Mouse (Mus musculus) heart, adult 2 months (tissue): Measurements from ENCODE around the gene Cdk14. TPM values are rescaled to one million over a fixed set of nuclear protein-coding genes. Genes with fewer than 3 reads are reported as not detected.

Source experiments
- DNase-seq, 2 experiments: peaks; one replicate each; pipeline ENCODE4 v3.0.0; 2021
- H3K27ac ChIP-seq: fragments of 200-600 bp; 2 replicates; pipeline ENCODE4 v1.8.1; 2022
- H3K27me3 ChIP-seq: fragments of 200-500 bp; 2 replicates; pipeline ENCODE4 v1.6.1; 2012; ENCODE audit warnings: mild to moderate bottlenecking, low read length, inconsistent platforms, mixed read lengths; ENCODE audit not compliant: control insufficient read depth, insufficient read depth
- H3K36me3 ChIP-seq: fragments of 200-500 bp; 2 replicates; pipeline ENCODE4 v1.6.1; 2012; ENCODE audit warnings: low read length, inconsistent platforms; ENCODE audit not compliant: control insufficient read depth, insufficient read depth
- H3K4me1 ChIP-seq: fragments of 200-500 bp; 2 replicates; pipeline ENCODE4 v1.6.1; 2011; ENCODE audit warnings: low read length; ENCODE audit not compliant: control insufficient read depth, insufficient read depth
- H3K4me3 ChIP-seq: fragments of 200-600 bp; 2 replicates; pipeline ENCODE4 v1.8.1; 2022
- H3K79me2 ChIP-seq: fragments of 200-500 bp; replicated peaks from 2 replicates; pipeline ENCODE4 v1.6.1; 2012; ENCODE audit warnings: mild to moderate bottlenecking, inconsistent platforms, low read length, moderate library complexity, mixed read lengths; ENCODE audit not compliant: control insufficient read depth, insufficient read depth
- H3K9ac ChIP-seq: fragments of 200-500 bp; 2 replicates; pipeline ENCODE4 v1.6.1; 2012; ENCODE audit warnings: low read depth, mild to moderate bottlenecking, control low read depth, inconsistent platforms, low read length, mixed read lengths
- CTCF ChIP-seq: fragments of 200-600 bp; IDR thresholded peaks from 2 replicates; pipeline ENCODE4 v1.8.1; 2022; ENCODE audit warnings: antibody characterized with exemption, mild to moderate bottlenecking, moderate library complexity
- EP300 ChIP-seq: fragments of 200-500 bp; IDR thresholded peaks from 2 replicates; pipeline ENCODE4 v1.6.1; 2011; ENCODE audit warnings: low read depth, low read length, control low read depth; ENCODE audit not compliant: insufficient read depth
- POLR2A ChIP-seq: fragments of 200-500 bp; IDR thresholded peaks from 2 replicates; pipeline ENCODE4 v1.6.1; 2011; ENCODE audit warnings: mild to moderate bottlenecking, low read depth, low read length, control low read depth; ENCODE audit not compliant: insufficient read depth
- WGBS: fragments of 180-500 bp; shearing (Covaris S2); methylation state at CpG from one replicate; pipeline ENCODE4 v1.1.7; 2018; 5-methylcytosine and 5-hydroxymethylcytosine counted together
- intact Hi-C: fragments of 180-260 bp; cut with DNase I; formaldehyde crosslinking; loops from one replicate; pipeline ENCODE4 v1.15.1; 2025
- polyA plus RNA-seq: library from polyadenylated mRNA; depleted of rRNA; stranded (reverse); fragments of >200 nt; gene quantifications from 2 replicates; pipeline ENCODE4 v1.2.3, GENCODE M21; 2012
- total RNA-seq, 2 experiments: library from RNA; stranded (reverse); gene quantifications; 2 replicates each; pipeline ENCODE4 v1.2.3; 2021

The Cdk14 gene
- total and polyA plus RNA-seq, 3 experiments, result 2.7 to 8.1 (median 7.6) TPM

GRCm38 (mm10) chr5:5313195-5313760 lies 106.8 kb downstream of the Cdk14 start:
- no peak for TF ChIP-seq POLR2A
- TF ChIP-seq CTCF, result no peak
- no peak for TF ChIP-seq EP300
- intact Hi-C loops, result no loop called here
- DNase-seq, result no peak
- H3K9ac ChIP-seq, result no peak overlapping the region
- H3K79me2 ChIP-seq, result no peaks in the 10 kb centered on the region; the same call in 1 of the 2 replicates
- H3K36me3 ChIP-seq, result no peaks in the 10 kb centered on the region
- no peaks in the 10 kb centered on the region for H3K27me3 ChIP-seq
- 52% methylated on average over 9 of the region's 9 CpGs for WGBS
- no peak overlapping the region for H3K27ac ChIP-seq
- H3K4me3 ChIP-seq, result no peak overlapping the region
- no peaks in the 10 kb centered on the region; the same call in 1 of the 2 replicates for H3K4me1 ChIP-seq

DNA sequence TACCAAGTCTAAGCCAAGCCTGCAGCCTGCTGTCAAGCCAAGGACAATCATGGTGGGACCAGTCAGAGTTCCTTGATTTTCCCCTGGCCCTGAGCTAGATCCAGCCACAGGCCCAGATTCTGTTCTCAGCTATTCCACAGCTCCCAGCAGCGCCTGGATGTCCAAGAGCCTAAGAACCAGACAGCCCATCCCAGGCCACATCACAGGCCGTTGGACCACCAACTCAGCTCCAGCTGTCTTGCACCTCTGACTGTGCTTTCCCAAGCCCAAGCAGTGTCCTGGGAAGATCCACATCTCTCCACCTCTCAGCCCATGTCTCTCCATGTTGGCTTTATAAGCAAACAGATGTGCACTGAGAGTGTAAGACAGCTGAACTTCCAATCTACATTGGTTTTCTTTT lies 114.8 kb downstream of the Cdk14 start:
- 94% methylated on average over 2 of the region's 2 CpGs for WGBS
- H3K9ac ChIP-seq, result no peak overlapping the region
- DNase-seq, result no peak
- no peak for TF ChIP-seq EP300
- no peak for TF ChIP-seq CTCF
- TF ChIP-seq POLR2A, result no peak
- no peak overlapping the region for H3K27ac ChIP-seq
- H3K79me2 ChIP-seq, result no peaks in the 10 kb centered on the region
- no peaks in the 10 kb centered on the region for H3K36me3 ChIP-seq
- H3K4me1 ChIP-seq, result no peaks in the 10 kb centered on the region
- intact Hi-C loops, result no loop called here
- H3K27me3 ChIP-seq, result no peaks in the 10 kb centered on the region
- H3K4me3 ChIP-seq, result no peak overlapping the region

DNA sequence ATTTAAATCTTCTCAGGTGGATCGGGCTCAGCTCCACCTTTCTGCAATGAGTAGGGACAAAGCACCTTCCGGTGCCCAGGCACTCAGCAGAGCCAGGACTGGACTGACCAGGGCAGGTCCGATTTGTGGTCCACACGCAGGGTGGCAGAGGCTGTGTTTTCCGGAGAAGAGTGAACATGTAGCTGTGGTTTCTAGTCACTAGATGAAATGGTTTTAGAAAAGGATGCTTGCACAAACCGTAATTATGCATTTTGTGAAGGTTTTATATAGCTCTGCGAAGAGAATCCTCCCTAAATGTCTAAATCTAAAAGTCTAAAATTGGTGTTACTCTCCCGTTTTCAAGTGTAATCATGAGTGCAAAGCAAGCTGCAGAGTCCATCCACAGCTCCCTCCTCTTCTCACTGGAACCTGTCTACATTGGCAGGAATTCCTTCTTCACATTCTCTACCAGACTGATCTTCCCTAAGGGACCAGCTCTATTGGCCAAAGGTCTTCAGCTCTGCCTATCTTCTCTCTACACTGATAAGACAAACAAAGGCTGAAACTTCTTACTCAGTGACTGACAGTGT lies 116.9 kb downstream of the Cdk14 start:
- H3K4me1 ChIP-seq, result no peaks in the 10 kb centered on the region
- H3K79me2 ChIP-seq, result no peaks in the 10 kb centered on the region
- no peak for DNase-seq
- H3K27ac ChIP-seq, result no peak overlapping the region
- no peaks in the 10 kb centered on the region for H3K36me3 ChIP-seq
- no peak overlapping the region for H3K4me3 ChIP-seq
- intact Hi-C loops, result no loop called here
- H3K27me3 ChIP-seq, result no peaks in the 10 kb centered on the region
- TF ChIP-seq POLR2A (no peak), EP300 (no peak), CTCF (no peak)
- 89% methylated on average over 8 of the region's 8 CpGs for WGBS
- H3K9ac ChIP-seq, result no peak overlapping the region

DNA sequence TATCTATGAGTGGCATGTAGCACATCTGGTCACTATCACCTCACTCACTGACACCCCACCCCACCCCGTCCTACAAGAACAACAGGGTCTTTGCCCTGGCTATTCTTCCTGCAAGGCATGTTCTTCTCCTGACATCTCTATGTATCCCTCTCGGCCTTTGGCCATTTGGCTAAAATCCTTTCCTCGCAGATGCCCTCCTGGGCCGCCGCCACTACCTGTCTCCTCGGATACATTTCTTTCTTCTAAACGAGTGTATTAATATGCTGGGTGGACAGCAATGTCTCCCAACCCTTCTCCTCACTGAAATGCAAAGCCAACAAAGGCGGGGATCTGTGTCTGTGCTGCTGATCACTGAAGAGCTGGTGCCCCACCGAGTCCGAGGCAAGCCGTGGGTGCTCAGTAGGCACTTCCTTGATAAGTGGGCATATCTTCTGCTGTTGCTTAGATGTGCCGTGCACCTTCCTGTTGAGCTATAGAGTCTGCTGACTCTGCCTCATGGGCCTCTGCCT lies 118.5 kb downstream of the Cdk14 start:
- H3K27me3 ChIP-seq, result no peaks in the 10 kb centered on the region
- no peaks in the 10 kb centered on the region for H3K79me2 ChIP-seq
- 70% methylated on average over 12 of the region's 12 CpGs for WGBS
- H3K36me3 ChIP-seq, result no peaks in the 10 kb centered on the region
- H3K9ac ChIP-seq, result no peak overlapping the region
- TF ChIP-seq EP300 (no peak), POLR2A (no peak)
- H3K4me3 ChIP-seq, result no peak overlapping the region
- no peak for DNase-seq
- intact Hi-C loops, result no loop called here
- no peak overlapping the region for H3K27ac ChIP-seq
- H3K4me1 ChIP-seq, result no peaks in the 10 kb centered on the region

DNA sequence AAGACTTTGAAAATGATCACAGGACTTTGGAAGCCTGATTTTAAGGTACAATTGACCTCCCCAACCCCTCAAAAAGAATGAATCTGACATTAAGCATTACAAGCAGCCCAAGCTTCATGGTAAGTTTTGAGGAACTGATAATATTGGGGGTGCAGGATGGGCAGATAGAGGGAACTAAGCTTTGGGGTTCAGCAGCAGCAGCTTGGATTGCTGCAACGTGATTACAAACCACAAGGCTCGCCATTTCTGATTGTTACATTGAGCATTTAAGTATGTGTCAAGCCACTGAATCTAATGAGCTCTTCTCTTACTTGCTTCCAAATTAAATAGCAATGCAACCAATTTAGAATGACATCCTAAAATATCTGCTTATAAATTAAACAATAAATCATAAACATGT lies 119.1 kb downstream of the Cdk14 start:
- H3K4me1 ChIP-seq, result no peaks in the 10 kb centered on the region
- H3K27me3 ChIP-seq, result no peaks in the 10 kb centered on the region
- no peak for DNase-seq
- no peaks in the 10 kb centered on the region for H3K79me2 ChIP-seq
- H3K4me3 ChIP-seq, result no peak overlapping the region
- 85% methylated on average over 2 of the region's 2 CpGs for WGBS
- no peak overlapping the region for H3K27ac ChIP-seq
- intact Hi-C loops, result no loop called here
- no peak for TF ChIP-seq POLR2A
- no peak for TF ChIP-seq EP300
- no peak for TF ChIP-seq CTCF
- no peaks in the 10 kb centered on the region for H3K36me3 ChIP-seq
- H3K9ac ChIP-seq, result no peak overlapping the region

DNA sequence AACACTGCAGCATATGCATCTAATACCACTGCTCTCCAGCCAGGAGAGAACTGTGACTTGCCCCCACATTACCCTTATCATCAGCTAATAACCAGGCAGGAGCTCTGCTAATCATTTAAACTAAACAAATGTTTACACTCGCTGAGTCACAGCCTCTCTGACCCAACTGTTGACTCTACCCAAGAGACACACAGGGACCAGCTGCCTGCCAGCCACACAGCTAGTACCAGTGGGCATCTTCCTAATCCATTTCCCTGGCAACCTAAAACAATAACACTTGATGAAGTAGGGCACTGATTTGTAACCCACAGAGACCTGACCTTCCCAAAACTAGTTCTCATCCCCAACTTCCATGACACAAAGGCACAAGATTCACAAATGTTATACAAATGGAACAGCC lies 119.8 kb downstream of the Cdk14 start:
- intact Hi-C loops, result no loop called here
- no peak overlapping the region for H3K4me3 ChIP-seq
- no peaks in the 10 kb centered on the region for H3K4me1 ChIP-seq
- TF ChIP-seq EP300, result no peak
- TF ChIP-seq CTCF, result no peak
- no peak for TF ChIP-seq POLR2A
- no peak overlapping the region for H3K9ac ChIP-seq
- no peak for DNase-seq
- no peaks in the 10 kb centered on the region for H3K27me3 ChIP-seq
- no peak overlapping the region for H3K27ac ChIP-seq
- no peaks in the 10 kb centered on the region for H3K79me2 ChIP-seq
- no peaks in the 10 kb centered on the region for H3K36me3 ChIP-seq
- 75% methylated on average over 1 of the region's 1 CpGs for WGBS
